Mouse (Mus musculus) testis, adult 2 months (tissue): ENCODE results near the gene Rims4.

Experiments
- CTCF ChIP-seq: fragments of 200-500 bp; IDR thresholded peaks from 2 replicates; pipeline ENCODE4 v1.5.1; 2012; ENCODE audit warnings: low read depth, mild to moderate bottlenecking, inconsistent platforms, low read length, moderate library complexity; ENCODE audit not compliant: control insufficient read depth, insufficient read depth, insufficient replicate concordance
- POLR2A ChIP-seq: fragments of 200-500 bp; IDR thresholded peaks from 2 replicates; pipeline ENCODE4 v1.6.1; 2012; ENCODE audit warnings: low read depth, mild to moderate bottlenecking, inconsistent platforms, low read length, moderate library complexity; ENCODE audit not compliant: control insufficient read depth

DNA sequence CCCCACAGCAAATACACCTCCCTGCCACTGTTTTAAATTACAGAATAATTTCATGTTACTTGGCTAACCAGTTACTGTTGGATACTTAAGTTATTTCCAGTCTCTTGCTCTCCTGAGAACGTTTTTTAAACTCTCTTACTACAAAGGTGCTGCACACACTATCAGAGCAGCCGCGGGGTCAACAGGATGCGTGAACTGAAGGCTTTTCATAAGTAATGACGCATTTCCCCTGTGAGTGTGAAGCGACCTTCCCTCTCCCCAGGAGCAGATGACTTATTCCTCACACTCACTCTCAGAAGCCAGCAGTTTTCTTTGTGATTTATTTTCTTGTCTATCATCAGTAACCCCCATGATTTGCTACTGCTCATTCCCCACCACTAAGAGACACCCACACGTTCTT, 13.7 kb upstream of the Rims4 start:
- no peak for TF ChIP-seq CTCF
- TF ChIP-seq POLR2A, result no peak
